ENCODE assay signal across 13 mouse cellular contexts in genomic region chr19:56363721-56364460, GRCm38 (mm10). TPM values are rescaled to one million over a fixed set of nuclear protein-coding genes. Genes with fewer than 3 reads are reported as not detected.
DNase-seq lines count a peak whose midpoint lies in the region; ATAC-seq lines count a peak whose summit lies in the region.
"Had no signal": no experiment of that assay in that cellular context is flagged by ENCODE, and none has a peak within 500 bp of the region (broad histone marks: within the 10 kb centered on the region; RNA-seq: fewer than 3 reads in every experiment).

No protein-coding gene starts in this region.

- no peak overlapping the region for H3K4me3 ChIP-seq in intestine, embryonic 16.5 days (ENCODE audit: low read length)
- H3K4me3 ChIP-seq: embryonic facial prominence, embryonic 12.5 days; forebrain, embryonic 10.5 days; liver, embryonic 12.5 days had no signal

- no peak overlapping the region for H3K4me2 ChIP-seq in intestine, embryonic 16.5 days (ENCODE audit: low read depth, low read length)
- H3K4me2 ChIP-seq: embryonic facial prominence, embryonic 12.5 days; heart, embryonic 11.5 days; liver, embryonic 12.5 days had no signal

- no peaks in the 10 kb centered on the region for H3K27me3 ChIP-seq in intestine, embryonic 16.5 days (replicated peaks; ENCODE audit: control insufficient read depth, insufficient read depth, low read length)
- H3K27me3 ChIP-seq: embryonic facial prominence, embryonic 12.5 days; liver, embryonic 12.5 days had no signal

- H3K9ac ChIP-seq in intestine, embryonic 16.5 days (ENCODE audit: low read depth, low read length), result no peak overlapping the region
- H3K9ac ChIP-seq: embryonic facial prominence, embryonic 12.5 days; liver, embryonic 12.5 days had no signal

- H3K36me3 ChIP-seq in intestine, embryonic 16.5 days (ENCODE audit: control insufficient read depth, insufficient read depth, low read length), result no peaks in the 10 kb centered on the region
- H3K36me3 ChIP-seq: embryonic facial prominence, embryonic 12.5 days; forebrain, embryonic 10.5 days; liver, embryonic 12.5 days had no signal

- DNase-seq in kidney, postnatal 14 days, result peak; percentile 18
- DNase-seq in kidney, adult 11 months, result no peak
- peak; percentile 69 for DNase-seq in lung, postnatal 10 days
- DNase-seq in thymus, postnatal 10 days (ENCODE audit: low spot score in 2 of 2), result peak; percentile 66
- DNase-seq in adrenal gland, postnatal 25 days, result no peak
- no peak for DNase-seq in cerebellum, postnatal 25 days
- DNase-seq: adrenal gland, adult 2 months; cerebellum, postnatal 14 days had no signal

- WGBS in intestine, embryonic 16.5 days, result 36% methylated on average over 15 of the region's 15 CpGs

- no peaks in the 10 kb centered on the region for H3K9me3 ChIP-seq in intestine, embryonic 16.5 days (ENCODE audit: control insufficient read depth, low read length)
- H3K9me3 ChIP-seq: embryonic facial prominence, embryonic 12.5 days; forebrain, embryonic 10.5 days; liver, embryonic 12.5 days had no signal

- peak overlapping the region; percentile 47 for H3K27ac ChIP-seq in intestine, embryonic 16.5 days (ENCODE audit: low read length)
- H3K27ac ChIP-seq: embryonic facial prominence, embryonic 12.5 days; forebrain, embryonic 10.5 days; liver, embryonic 12.5 days had no signal

- no peaks in the 10 kb centered on the region for H3K4me1 ChIP-seq in intestine, embryonic 16.5 days (ENCODE audit: control insufficient read depth, insufficient read depth, low read length)
- H3K4me1 ChIP-seq: embryonic facial prominence, embryonic 12.5 days; liver, embryonic 12.5 days had no signal

- ATAC-seq in intestine, embryonic 16.5 days, result no peak
- ATAC-seq: liver, embryonic 12.5 days had no signal

RNA-seq across cellular contexts. Expression of gene Nrap, which starts 25.9 kb away (rescaled TPM):
- polyA plus RNA-seq in intestine, embryonic 16.5 days (2015; fragmentation: Nextera tagmentation; extraction: Ambion mirVana), result 0.33 and 0.40 TPM in 2 replicates
- total RNA-seq in adrenal gland, postnatal 25 days (2021), result 0.09 TPM in 1 of 2 replicates, not detected in the other
- total RNA-seq: adrenal gland, adult 2 months had no signal
- polyA plus RNA-seq: adrenal gland, adult 2 months had no signal

RNA-seq across cellular contexts. Expression of gene Casp7, which starts 33.0 kb away (rescaled TPM):
- 41.0 and 41.7 TPM in 2 replicates for polyA plus RNA-seq in intestine, embryonic 16.5 days (2015; fragmentation: Nextera tagmentation; extraction: Ambion mirVana)
- total RNA-seq in adrenal gland, postnatal 25 days (2021), result 13.7 and 14.8 TPM in 2 replicates

Comparison
In these comparisons a context has a peak if more than half of its experiments do, and no peak if none do; other contexts are left out.
1. DNase-seq: peak in kidney, postnatal 14 days (single experiment), lung, postnatal 10 days (single experiment) and thymus, postnatal 10 days (2 of 2); none in kidney, adult 11 months (single experiment), adrenal gland, postnatal 25 days (single experiment) and cerebellum, postnatal 25 days (0 of 2).